Mouse (Mus musculus): ENCODE data around the gene Car7. TPM values are rescaled to one million over a fixed set of nuclear protein-coding genes. Genes with fewer than 3 reads are reported as not detected.

Car7 gene
- polyA plus RNA-seq (2015; fragmentation: Nextera tagmentation; extraction: Ambion mirVana): 3.2 and 4.2 TPM in 2 replicates

GRCm38 (mm10) chr8:104533971-104534778 lies at the start of gene Car7, which contains the start of gene Nae1:
Car7 (plus strand) TSS chr8:104534689.
Nae1 (minus strand) TSS chr8:104534637.
- ATAC-seq (replicated peaks): peak; percentile 97
- peak within 1 kb of the TSS; percentile 60 for H3K4me2 ChIP-seq
- peak within 1 kb of the TSS; percentile 87 for H3K27ac ChIP-seq
- peaks cover 25% of the 10 kb centered on the region for H3K4me1 ChIP-seq
- under 1% methylated on average over 67 of the region's 70 CpGs for WGBS
- H3K36me3 ChIP-seq (replicated peaks): 0 out of 2 replicates have a peak, but pooled peaks cover 11% of the 10 kb centered on the region
- H3K9ac ChIP-seq: peak within 1 kb of the TSS; percentile 87
- 0 out of 2 replicates have a peak, but pooled peaks cover 4% of the 10 kb centered on the region for H3K27me3 ChIP-seq (replicated peaks)
- H3K9me3 ChIP-seq: no peaks in the 10 kb centered on the region
- peak within 1 kb of the TSS; percentile 66 for H3K4me3 ChIP-seq

- Histone ChIP-seq H3K4me1 (peaks cover 14% of the 10 kb centered on the region; the same call in 1 of the 2 replicates), H3K4me2 (peak within 1 kb of the TSS; percentile 100), H3K36me3 (replicated peaks) (peaks cover 9% of the 10 kb centered on the region; the same call in 1 of the 2 replicates), H3K9me3 (no peaks in the 10 kb centered on the region), H3K9ac (peak within 1 kb of the TSS; percentile 78), H3K4me3 (peak within 1 kb of the TSS; percentile 63), H3K27me3 (replicated peaks) (no peaks in the 10 kb centered on the region), H3K27ac (peak within 1 kb of the TSS; percentile 52; the same call in 1 of the 2 replicates)
- ATAC-seq (replicated peaks): peak; percentile 92
- under 1% methylated on average over 64 of the region's 64 CpGs for WGBS
These were observed 25.2 kb upstream of the Car7 start, which contains the start of gene Terb1 for GRCm38 (mm10) chr8:104509061-104510006. Terb1 (minus strand) TSS chr8:104509910.

- peak overlapping the region; percentile 63 for H3K4me3 ChIP-seq
- WGBS: 73% methylated on average over 3 of the region's 3 CpGs
- ATAC-seq (replicated peaks): peak; percentile 32; the same call in 1 of the 2 replicates
- peaks cover 14% of the 10 kb centered on the region; the same call in 1 of the 2 replicates for H3K4me1 ChIP-seq
- no peak overlapping the region for H3K27ac ChIP-seq
- no peak overlapping the region for H3K9ac ChIP-seq
- H3K4me2 ChIP-seq: peak overlapping the region; percentile 100
- H3K27me3 ChIP-seq (replicated peaks): no peaks in the 10 kb centered on the region
- peaks cover 13% of the 10 kb centered on the region; the same call in 1 of the 2 replicates for H3K36me3 ChIP-seq (replicated peaks)
- H3K9me3 ChIP-seq: no peaks in the 10 kb centered on the region
These were observed 24.4 kb upstream of the Car7 start for GRCm38 (mm10) chr8:104510134-104510533.

- H3K9me3 ChIP-seq: no peaks in the 10 kb centered on the region
- H3K27ac ChIP-seq: no peak overlapping the region
- peaks cover 30% of the 10 kb centered on the region for H3K36me3 ChIP-seq (replicated peaks)
- no peaks in the 10 kb centered on the region for H3K4me1 ChIP-seq
- no peak overlapping the region for H3K4me3 ChIP-seq
- no peaks in the 10 kb centered on the region for H3K27me3 ChIP-seq (replicated peaks)
- ATAC-seq (replicated peaks): no peak
- H3K9ac ChIP-seq: no peak overlapping the region
- 84% methylated on average over 5 of the region's 5 CpGs for WGBS
- no peak overlapping the region for H3K4me2 ChIP-seq
These were observed 16.6 kb upstream of the Car7 start for GRCm38 (mm10) chr8:104517872-104518271.

GRCm38 (mm10) chr8:104529671-104530070 lies 4.8 kb upstream of the Car7 start:
- Histone ChIP-seq H3K27ac (no peak overlapping the region), H3K4me2 (no peak overlapping the region), H3K4me1 (peaks cover 18% of the 10 kb centered on the region), H3K9me3 (no peaks in the 10 kb centered on the region), H3K27me3 (replicated peaks) (no peaks in the 10 kb centered on the region), H3K4me3 (no peak overlapping the region), H3K36me3 (replicated peaks) (peaks cover 17% of the 10 kb centered on the region; the same call in 1 of the 2 replicates), H3K9ac (no peak overlapping the region)
- no peak for ATAC-seq (replicated peaks)
- WGBS: 87% methylated on average over 6 of the region's 6 CpGs

GRCm38 (mm10) chr8:104533551-104533950 lies 938 bp upstream of the Car7 start:
- peak; percentile 10; the same call in 1 of the 2 replicates for ATAC-seq (replicated peaks)

GRCm38 (mm10) chr8:104534779-104535141 lies 271 bp downstream of the Car7 start:
- Histone ChIP-seq H3K9me3 (no peaks in the 10 kb centered on the region), H3K9ac (peak overlapping the region; percentile 87), H3K4me2 (peak overlapping the region; percentile 60), H3K4me3 (peak overlapping the region; percentile 66), H3K27ac (peak overlapping the region; percentile 87), H3K4me1 (peaks cover 25% of the 10 kb centered on the region), H3K27me3 (replicated peaks) (peaks cover 9% of the 10 kb centered on the region; the same call in 1 of the 2 replicates), H3K36me3 (replicated peaks) (0 out of 2 replicates have a peak, but pooled peaks cover 5% of the 10 kb centered on the region)
- ATAC-seq (replicated peaks): peak; percentile 80
- WGBS: 10% methylated on average over 9 of the region's 9 CpGs

More at GRCm38 (mm10) chr8:104533551-104533950, 938 bp upstream of the Car7 start:
- peaks cover 12% of the 10 kb centered on the region; the same call in 1 of the 2 replicates for H3K36me3 ChIP-seq (replicated peaks)
- no peaks in the 10 kb centered on the region for H3K27me3 ChIP-seq (replicated peaks)
- H3K4me3 ChIP-seq: peak overlapping the region; percentile 66
- H3K4me1 ChIP-seq: peaks cover 25% of the 10 kb centered on the region
- H3K4me2 ChIP-seq: peak overlapping the region; percentile 60
- H3K9me3 ChIP-seq: no peaks in the 10 kb centered on the region
- H3K27ac ChIP-seq: peak overlapping the region; percentile 87; the same call in 1 of the 2 replicates
- 23% methylated on average over 7 of the region's 7 CpGs for WGBS
- H3K9ac ChIP-seq: peak overlapping the region; percentile 87

- Histone ChIP-seq H3K4me1 (peaks cover 25% of the 10 kb centered on the region), H3K27me3 (replicated peaks) (peaks cover 16% of the 10 kb centered on the region; the same call in 1 of the 2 replicates), H3K27ac (no peak overlapping the region), H3K9me3 (no peaks in the 10 kb centered on the region), H3K36me3 (replicated peaks) (no peaks in the 10 kb centered on the region), H3K4me2 (peak overlapping the region; percentile 60), H3K9ac (peak overlapping the region; percentile 87; the same call in 1 of the 2 replicates), H3K4me3 (peak overlapping the region; percentile 66)
- WGBS: 37% methylated on average over 7 of the region's 7 CpGs
- 0 out of 2 replicates have a peak, but pooled peaks have one; percentile 11 for ATAC-seq (replicated peaks)
These were observed 889 bp downstream of the Car7 start for GRCm38 (mm10) chr8:104535378-104535777.

- H3K4me2 ChIP-seq: no peak overlapping the region
- no peak overlapping the region for H3K9ac ChIP-seq
- no peaks in the 10 kb centered on the region for H3K9me3 ChIP-seq
- peaks cover 19% of the 10 kb centered on the region; the same call in 1 of the 2 replicates for H3K27me3 ChIP-seq (replicated peaks)
- no peak overlapping the region for H3K27ac ChIP-seq
- no peak for ATAC-seq (replicated peaks)
- H3K4me3 ChIP-seq: no peak overlapping the region
- WGBS: 84% methylated on average over 4 of the region's 4 CpGs
- H3K36me3 ChIP-seq (replicated peaks): no peaks in the 10 kb centered on the region
- H3K4me1 ChIP-seq: peaks cover 32% of the 10 kb centered on the region
These were observed 1.5 kb downstream of the Car7 start for GRCm38 (mm10) chr8:104536028-104536427.

- ATAC-seq (replicated peaks): no peak
- H3K9me3 ChIP-seq: no peaks in the 10 kb centered on the region
- H3K4me1 ChIP-seq: peaks cover 26% of the 10 kb centered on the region
- H3K4me2 ChIP-seq: no peak overlapping the region
- H3K4me3 ChIP-seq: no peak overlapping the region
- H3K36me3 ChIP-seq (replicated peaks): no peaks in the 10 kb centered on the region
- no peak overlapping the region for H3K9ac ChIP-seq
- no peak overlapping the region for H3K27ac ChIP-seq
- 90% methylated on average over 4 of the region's 4 CpGs for WGBS
- peaks cover 40% of the 10 kb centered on the region for H3K27me3 ChIP-seq (replicated peaks)
These were observed 4.4 kb downstream of the Car7 start for GRCm38 (mm10) chr8:104538896-104539295.

GRCm38 (mm10) chr8:104539566-104539965 lies 5.1 kb downstream of the Car7 start:
- 86% methylated on average over 2 of the region's 2 CpGs for WGBS
- Histone ChIP-seq H3K36me3 (replicated peaks) (no peaks in the 10 kb centered on the region), H3K4me2 (no peak overlapping the region), H3K27ac (no peak overlapping the region), H3K9me3 (no peaks in the 10 kb centered on the region), H3K4me1 (peaks cover 26% of the 10 kb centered on the region), H3K4me3 (no peak overlapping the region), H3K9ac (no peak overlapping the region), H3K27me3 (replicated peaks) (peaks cover 46% of the 10 kb centered on the region)
- ATAC-seq (replicated peaks): no peak
